Mouse (Mus musculus): ENCODE results near the gene Slc10a7.
"Not testable (repeated sequence)": the region's sequence is repeated elsewhere in the genome, so short reads cannot be mapped to it uniquely, and the experiment has no call there.

Gene Slc10a7

DNA sequence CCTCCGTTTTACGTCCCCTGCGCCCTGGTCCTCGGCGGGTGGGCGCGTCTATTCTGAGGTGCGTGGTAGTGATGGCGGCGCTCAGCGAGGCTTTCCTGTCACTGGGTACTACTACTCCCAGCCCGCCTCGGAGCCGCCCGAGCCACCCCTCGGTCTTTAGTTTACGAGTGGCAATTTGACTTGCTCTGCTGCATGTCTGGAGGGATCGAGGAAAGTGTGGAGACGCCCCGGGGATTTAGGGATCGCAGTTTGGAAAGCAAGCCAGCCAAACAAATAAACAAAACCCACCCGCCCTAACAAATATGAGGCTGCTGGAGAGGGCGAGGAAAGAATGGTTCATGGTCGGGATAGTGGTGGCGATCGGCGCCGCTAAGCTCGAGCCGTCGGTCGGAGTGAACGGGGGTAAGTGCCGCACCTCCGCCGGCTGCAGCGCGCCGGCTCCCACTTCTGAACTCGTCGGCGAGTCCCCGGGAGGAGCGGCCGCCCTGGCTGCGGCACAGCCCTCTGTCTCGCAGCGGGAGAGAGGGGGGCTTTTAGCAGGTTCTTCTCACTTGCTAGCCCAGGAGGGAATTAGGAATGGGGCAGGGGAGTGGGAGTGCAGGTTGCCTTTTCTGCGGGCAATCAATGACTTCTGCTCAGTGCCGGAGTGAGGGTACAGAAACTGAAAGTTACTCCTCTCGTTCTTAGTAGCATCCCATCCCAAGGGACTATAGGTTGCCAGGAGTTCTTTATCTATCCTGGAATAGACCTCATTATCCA, at the start of gene Slc10a7:
Slc10a7 (plus strand) TSS at position 74 of the 759 bp plus-strand sequence.
- DNase-seq = peak; percentile 92

DNA sequence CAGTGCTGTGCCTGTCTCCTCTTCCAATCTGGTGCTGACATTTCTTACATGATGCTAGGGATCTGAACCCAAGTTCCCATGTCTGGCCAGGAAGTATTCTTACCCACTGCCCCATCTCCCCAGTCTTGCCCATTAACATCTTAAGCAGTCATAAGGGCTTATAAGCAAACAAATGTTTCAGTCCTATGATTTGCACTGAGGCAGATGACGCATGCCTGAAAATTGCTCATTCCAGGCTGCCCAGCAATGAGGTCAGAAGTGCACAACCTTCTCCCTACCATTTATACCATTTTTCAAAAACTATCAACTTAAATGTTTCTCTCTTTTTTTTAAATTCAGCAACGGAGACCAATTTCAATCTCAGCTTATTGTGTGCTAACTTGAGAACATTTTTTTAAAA, 45.2 kb upstream of the Slc10a7 start:
- no peak for DNase-seq

DNA sequence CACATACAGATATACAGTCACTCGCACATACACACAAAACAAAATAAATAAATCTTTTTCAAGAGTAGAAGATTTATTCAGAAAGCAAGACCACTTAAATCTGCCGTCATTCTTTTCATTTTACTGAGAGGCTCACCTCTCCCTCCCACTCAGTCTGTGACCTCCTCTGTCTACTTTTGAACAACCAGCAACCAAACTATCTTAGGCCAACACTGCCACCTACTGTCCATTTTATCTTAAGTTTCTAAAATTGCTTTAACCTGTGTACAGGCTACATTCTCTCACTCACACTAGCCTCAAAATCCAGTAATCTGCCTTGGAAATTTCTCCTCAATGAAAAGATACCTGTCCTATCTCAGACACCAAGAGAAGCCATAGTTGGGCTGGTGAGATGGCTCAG, 41.3 kb upstream of the Slc10a7 start:
- peak; percentile 13 for DNase-seq

DNA sequence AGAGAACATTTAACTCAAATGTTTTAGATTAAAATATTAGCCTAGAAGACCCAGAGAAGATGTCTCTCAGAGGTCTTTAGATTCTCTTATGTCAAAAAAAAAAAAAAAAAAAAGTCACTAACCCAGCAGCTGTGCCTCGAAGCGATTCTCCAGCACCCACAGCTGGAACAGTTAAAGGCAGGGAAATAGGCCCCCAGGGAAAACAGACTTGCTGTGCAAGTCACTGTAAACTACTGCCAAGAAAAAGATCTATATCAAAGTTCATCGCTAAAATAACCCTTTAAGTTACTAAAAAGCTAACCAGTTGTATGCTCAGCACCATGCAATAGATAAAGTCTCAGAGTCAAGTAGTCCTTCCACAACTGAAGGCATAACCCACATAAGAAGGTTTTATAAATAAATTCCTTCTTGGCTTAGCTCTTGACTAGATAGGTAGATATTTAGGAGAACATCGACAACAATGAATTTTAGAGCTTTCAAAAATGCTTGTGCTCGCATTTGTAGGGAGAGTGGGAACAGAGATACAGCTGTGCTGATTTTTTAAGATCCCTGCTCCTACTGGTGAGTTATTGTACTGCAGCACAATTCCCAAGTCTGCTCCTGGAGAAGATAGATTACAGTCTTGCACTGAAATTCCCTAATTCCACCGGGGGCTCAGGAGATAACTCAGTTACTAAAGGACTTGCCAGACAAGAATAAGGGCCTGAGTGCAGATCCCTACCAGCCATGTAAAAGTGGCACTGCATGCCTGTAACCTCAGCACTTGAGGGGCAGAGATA, 31.9 kb upstream of the Slc10a7 start:
- peak; percentile 41 for DNase-seq

DNA sequence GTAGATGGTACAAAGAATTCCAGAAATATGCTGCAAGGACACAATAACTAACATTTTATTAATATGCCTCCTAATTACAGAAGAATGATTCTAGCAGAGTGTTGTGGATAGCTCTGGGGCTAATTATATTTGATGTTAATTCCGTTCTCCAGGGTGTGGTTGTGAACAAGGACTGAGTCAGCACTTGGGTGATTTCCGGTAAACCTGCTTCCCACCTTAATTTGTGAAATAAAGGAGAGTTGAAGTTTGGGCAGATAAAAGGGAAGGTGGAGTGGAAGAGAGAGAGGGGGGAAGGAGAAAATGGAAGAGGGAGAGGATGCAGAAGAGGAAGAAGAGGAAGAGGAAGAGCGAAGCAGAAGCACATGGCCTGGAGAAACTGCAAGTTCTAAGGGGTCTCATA, 19.4 kb upstream of the Slc10a7 start:
- no peak for DNase-seq

DNA sequence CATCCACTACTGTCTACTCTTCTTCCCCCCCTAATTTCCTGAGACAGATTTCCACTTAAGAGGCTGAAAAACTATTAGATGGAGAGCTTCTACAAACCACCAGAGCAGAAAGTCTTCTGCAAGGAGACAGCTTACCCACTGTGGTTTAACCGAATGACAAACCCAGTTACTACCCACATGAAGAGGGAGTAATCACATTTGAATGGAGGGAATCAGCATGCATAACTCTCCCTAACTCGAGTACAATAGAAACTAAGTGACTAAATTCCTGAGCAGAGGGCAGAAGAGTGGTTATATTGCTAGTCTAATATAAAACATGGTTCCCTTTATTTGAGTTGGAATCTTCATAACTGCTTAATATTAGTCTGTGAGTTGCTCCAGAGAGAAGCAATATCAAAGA, 16.1 kb upstream of the Slc10a7 start:
- no peak for DNase-seq

DNA sequence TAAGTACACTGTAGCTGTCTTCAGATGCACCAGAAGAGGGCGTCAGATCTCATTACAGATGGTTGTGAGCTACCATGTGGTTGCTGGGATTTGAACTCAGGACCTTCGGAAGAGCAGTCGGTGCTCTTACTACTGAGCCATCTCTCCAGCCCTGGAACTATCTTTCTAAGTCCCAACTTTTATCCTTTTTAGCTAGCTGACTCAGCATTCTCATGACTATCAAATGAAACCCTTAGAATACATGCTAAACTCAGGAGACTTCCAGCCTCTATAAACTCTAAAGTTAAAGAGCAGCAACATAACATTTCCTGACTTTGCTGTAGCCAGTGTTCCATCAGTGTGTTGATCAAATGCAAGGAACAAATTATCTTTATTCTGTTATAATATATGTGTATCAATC, 12.9 kb upstream of the Slc10a7 start:
- not testable (repeated sequence) for DNase-seq

DNA sequence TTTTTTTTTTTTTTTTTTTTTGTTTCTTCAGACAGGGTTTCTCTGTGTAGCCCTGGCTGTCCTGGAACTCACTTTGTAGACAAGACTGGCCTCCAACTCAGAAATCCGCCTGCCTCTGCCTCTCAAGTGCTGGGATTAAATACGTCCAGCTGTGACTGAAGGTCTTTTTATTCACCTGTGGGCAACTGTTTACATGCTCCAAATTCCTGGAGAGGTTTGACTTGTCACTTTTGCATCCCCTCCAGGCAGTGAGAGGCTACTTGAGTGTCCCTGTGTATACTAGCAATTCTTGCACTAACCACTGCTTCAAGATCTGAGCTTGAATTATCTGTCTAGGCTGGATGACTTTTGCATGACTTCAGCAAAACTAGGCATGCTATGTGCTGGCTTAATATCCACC, 6.4 kb upstream of the Slc10a7 start:
- DNase-seq = no peak

DNA sequence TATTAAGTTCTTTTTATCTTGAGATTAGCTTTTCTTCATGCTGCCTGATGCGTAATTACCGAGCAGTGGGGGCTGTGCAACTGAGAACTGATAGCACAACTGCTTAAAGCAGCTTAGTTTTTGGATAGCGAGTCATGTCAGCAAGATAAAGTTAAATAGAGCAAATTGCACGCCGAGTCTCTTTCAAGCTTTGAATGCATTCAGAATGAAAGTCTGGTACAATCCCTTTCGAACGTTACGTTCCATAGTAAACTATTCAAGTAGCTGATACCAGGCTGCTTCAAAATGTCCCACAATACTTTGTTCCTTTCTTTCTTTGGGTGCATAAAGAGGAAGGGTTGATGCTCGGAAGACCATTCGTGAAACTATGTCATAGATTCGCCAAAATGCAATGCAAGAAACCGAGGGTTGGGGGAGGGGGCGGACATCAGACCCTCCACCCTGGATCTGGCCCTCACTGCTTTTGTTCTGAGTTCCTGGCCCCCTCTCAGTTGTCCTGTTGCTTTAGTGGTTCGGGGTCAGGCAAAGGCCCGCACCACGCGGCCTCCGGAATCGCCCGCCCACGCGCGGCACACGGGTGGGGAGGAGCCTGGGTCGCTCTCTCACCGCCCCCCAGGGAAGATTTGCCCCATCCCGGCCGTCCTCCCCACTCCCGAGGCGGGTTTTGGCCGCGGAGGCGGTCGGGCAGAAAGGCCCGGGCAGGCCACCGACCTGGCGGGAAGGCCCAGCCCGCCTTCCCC, 997 bp upstream of the Slc10a7 start:
- peak; percentile 78 for DNase-seq

DNA sequence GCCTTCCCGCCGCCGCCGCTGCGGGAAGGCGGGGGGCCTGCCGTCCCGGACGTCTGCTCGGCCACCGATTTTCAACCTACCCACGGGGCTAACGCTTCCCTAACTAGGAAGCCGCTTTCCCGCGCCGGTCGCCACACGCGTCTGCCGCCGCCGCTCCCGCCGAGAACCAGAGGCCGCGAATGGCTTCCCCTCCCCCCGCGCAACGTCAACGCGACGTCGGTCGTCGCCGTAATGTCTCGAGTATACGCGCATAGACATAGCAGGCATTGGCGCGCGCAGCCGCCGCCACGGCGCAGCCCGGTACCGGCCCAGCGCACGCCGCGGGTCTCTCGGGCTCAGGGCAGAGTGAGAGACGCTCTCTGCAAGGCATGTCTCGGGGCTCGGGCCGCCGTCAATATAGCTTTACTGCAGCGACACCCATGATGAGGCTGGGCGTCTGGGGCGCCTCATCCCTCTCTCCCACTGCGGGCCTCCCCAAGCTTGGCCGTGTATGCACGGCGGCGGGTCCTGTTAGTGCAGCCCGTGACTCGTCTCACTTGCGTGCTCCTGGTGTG, 350 bp upstream of the Slc10a7 start, which contains the start of gene Rbmxl1:
Rbmxl1 (minus strand) TSS at position 180 of the 554 bp plus-strand sequence.
- DNase-seq = peak; percentile 95

DNA sequence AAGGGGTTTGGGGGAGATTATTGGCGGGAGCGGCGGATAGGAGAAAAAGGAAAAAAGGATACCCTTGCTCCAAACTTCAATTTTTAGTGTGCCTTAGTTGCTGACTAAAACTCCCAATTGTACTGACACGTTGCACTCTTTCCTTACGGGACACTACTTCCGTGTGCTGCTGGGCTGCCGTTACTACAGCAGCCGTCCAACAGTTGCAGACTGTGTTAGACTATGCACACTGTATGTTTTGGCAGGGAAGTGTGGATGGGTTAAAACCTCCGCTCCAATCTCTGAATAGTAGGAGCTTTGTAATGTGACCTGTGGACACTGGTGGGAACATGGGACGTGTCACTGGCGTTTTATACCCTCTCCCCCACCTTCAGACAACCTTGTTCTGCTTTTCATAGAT, 948 bp downstream of the Slc10a7 start:
- DNase-seq = peak; percentile 46

DNA sequence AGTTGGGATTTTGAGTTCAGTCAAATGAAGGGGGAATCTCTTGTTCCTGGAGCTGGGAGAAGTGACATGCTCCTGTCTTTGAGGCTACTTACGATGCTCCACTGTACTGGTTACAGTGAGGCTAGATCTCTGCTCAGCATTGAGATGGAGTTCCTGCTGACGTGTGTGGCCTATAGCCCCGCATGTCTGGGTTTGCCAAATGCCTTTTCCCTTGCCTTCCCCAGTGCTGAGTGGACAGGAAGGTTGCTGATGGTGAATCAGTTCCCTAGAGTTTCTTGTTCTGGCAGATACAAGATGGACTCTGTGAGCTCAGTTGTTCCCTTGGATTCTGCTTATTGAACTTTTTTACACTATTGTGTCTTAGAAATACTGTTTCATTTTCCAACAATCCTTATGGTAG, 1.8 kb downstream of the Slc10a7 start:
- DNase-seq = no peak

DNA sequence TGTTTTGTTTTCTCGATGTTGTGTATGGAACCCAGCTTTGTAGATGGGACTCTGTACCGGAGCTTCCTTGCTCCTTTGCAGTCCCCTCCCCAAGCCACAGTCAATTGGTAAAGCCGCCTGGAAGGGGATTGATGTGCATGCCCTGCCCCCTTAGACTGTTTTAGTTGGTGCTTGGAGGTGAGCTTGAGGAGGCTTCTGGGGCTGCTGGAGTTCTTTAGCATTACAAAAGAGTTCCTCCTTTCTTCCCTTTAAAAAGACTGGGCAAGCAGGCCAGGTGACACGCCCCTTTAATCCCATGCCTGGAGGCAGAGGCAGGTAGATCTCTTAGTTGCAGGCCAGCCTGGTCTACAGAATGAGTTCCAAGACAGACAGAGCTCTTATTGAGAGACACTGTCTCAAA, 4.0 kb downstream of the Slc10a7 start:
- DNase-seq = no peak

DNA sequence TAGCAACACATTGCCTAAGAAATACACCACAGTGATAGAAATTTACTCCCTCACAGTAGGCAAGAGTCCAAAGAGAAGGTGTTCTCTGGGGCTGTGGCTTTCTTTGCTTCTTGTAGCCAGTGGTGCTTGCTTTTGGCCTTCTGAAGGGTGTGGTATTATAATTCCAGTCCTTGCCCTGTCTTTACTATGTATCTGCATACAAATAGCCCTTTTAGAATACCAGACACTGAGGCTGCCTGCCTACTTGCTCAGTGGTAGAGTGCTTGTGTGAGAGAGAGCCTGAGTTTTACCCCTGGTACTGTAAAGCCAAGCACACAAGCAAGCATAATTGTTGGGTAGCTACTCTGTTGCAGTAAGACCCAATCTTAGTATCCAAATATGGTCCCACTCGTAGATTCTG, 5.6 kb downstream of the Slc10a7 start:
- DNase-seq = no peak

DNA sequence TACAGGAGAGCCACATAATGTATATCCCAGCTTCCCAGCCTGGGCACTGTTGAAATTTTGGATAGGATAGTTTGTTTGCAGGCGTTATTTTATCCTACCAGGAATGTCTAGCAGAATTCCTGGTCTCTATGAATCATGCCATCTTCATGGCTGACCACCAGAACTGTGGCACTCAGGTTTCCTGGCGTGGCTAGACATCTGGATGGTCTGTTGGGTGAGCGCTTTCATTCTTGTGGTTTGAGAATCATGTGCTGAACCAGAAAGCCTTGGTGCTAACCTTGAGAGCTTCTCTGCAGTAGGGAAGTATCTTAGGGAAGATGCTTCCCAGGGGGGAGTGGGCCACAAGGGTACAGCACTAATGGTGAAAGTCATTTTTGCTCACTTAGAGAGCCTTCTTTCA, 6.0 kb downstream of the Slc10a7 start:
- no peak for DNase-seq

DNA sequence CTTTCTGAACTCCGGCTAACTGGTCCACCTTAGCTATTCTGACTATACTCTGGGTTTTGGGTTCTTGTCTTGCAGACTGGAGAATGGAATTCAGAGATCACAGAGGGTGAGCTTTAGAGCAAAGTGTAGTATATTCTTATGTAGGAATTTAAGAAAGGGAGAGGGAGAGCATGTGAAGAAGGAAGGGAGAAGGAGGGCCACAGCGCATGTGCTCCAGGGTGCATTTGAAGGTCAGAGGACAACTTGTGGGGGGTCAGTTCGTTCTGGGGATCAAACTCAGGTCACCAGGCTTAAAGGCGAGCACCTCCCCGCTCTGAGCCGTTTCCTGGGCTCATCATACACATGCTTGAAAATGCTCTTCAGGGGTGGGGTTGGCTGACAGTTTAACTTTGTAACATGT, 24.8 kb downstream of the Slc10a7 start:
- no peak for DNase-seq

DNA sequence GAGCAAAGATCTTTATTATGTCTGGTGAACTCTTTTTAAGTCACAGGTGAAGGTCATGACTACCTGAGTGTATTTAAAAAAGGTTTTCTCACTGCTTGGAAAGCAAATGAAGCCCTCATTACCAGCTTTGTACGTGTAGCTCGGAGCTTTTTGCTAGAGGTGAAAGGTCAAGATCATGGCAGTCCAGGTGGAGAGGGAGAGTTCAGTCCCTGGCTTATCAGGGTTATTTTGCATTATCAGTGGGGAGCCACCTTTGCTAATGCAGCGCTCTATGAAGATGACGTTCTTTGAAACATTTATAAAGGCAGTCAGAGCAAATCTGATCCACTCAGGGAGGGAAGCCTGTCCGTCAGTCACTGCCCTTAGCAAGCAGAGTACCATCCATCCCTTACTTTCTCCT, 27.6 kb downstream of the Slc10a7 start:
- DNase-seq = no peak

DNA sequence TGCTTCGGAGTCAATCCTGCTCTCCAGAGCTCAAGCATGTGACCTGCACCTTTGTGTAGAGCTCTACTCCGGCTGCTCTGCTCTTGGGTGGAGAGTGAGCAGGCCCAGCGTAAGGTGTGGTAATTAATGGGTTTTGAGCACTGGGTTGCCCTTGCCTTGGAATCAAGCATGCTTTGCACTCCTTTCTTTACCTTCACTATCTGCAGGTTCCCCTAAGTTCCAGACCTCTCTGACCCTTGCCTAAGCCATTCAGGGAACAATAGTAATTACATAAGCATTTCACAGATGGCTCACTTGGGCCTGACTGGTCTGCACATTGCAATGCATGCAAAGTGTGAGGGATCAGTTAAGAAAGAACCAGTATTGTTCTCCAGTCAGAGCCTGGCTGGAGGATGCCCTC, 28.6 kb downstream of the Slc10a7 start:
- DNase-seq = no peak

DNA sequence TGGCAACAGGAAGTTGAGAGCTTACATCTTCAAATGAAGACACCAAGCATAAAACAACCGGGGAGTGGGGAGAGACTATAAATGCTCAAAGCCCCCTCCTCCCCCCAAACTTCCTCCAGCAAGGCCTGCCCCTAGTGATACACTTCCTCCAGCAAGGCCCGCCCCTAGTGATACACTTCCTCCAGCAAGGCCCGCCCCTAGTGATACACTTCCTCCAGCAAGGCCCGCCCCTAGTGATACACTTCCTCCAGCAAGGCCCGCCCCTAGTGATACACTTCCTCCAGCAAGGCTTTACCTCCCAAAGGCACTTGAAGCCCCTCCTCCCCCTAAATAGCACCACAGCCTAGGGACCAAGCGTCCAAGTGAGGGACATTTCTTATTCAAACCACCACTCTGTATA, 33.5 kb downstream of the Slc10a7 start:
- DNase-seq = not testable (repeated sequence)

DNA sequence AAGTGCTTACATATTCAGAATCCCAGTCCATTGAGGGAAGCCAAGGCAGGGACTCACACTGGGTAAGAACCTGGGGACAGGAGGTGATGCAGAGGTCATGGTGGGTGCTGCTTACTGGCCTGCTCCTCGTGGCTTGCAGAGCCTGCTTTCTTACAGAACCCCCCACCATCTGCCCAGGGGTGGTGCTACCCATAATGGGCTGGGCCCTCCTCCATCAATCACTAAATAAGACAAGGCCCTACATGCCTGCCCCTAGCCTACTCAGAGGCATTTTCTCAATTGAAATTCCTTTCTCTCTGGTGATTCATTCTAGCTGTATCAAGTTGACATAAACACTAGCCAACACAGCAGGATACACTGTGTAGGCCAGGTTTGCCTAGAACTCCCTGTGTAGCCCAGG, 34.5 kb downstream of the Slc10a7 start:
- no peak for DNase-seq

DNA sequence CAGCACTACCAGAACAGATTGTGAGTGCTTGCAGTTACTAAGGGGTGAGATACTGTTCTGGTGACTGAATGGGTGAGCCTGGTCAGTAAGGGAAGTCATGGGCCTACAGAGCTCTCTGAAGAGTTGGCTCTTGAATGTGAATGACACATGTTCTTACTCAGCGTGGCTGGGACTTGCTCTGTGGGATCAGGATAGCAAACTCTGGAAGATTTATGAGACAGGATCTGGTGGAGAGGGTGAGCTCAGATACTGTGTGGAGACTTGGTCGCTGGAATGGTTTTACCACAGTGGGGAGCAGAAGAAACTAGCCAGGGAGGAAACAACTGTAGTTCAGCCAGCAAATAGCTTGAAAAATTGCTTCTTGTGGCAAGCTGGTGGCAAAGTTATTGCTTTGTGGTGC, 35.4 kb downstream of the Slc10a7 start:
- DNase-seq = no peak

DNA sequence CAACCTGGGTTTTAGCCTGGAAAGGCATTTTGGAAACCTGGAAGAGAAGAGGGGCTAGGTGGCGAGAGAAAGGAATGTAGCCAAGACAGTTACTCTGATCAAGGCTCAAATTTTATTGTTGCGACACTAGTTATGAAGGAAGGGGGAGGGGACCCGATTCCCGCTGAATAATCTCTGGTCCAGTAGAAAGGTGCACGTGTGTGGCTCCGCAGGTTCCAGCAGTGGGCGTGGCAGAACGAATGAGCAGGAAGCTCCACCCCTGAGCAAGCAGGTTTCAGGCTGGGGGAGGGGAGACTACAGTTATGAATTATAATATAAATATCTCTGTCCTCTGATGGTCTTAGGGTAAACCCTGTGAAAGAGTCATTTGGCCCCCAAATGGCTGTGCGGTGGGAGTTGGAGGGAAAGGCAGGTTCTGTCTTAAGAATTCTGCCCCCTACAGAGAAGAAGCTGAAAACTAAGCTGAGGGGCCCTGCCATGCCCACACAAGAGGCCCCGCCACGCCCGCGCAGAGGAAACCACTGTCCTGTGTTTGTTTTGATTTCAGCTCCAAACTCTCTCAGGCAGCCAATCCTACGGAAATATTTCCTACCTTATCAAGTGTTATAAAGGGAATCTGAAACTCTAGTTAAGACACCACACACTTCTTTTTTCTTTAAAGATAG, 36.1 kb downstream of the Slc10a7 start:
- not testable (repeated sequence) for DNase-seq

Measured in embryo, embryonic 11 days (tissue).